Mouse (Mus musculus) bone marrow macrophage, adult 2 months (primary cell): ENCODE data around the gene Idh3b.

Source experiments
- CTCF ChIP-seq: IDR thresholded peaks from 2 replicates; pipeline ENCODE4 v1.5.1; 2012; ENCODE audit warnings: low read depth, mild to moderate bottlenecking, low read length, moderate library complexity
- POLR2A ChIP-seq: IDR thresholded peaks from 2 replicates; pipeline ENCODE4 v1.6.1; 2012; ENCODE audit warnings: mild to moderate bottlenecking, low read depth, low read length, borderline replicate concordance

DNA sequence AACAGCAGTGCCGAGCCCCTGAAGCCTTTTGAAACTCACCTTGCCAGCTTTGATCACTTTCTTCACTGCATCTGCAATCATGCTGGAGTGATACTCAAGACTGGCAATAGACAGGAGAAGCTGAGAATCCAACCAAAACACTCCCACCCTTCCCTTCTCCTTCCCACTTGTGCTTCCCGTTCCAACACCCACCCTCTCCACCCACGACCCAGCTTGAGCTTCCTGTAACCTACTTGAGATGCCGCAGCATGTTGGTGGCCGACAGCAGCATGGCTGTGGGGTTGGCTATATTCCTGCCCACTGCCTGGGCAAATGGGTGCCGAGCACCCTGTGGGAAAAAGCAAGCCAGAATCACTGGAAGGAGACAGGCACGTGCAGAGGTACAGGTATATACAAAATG, 4.1 kb downstream of the Idh3b start:
- TF ChIP-seq CTCF: no peak
- no peak for TF ChIP-seq POLR2A
